Mouse (Mus musculus): ENCODE results near the gene Olfr714.

GRCm38 (mm10) chr7:107044407-107044806, 26.4 kb upstream of the Olfr714 start:
- TF ChIP-seq CTCF (IDR thresholded peaks at IDR 0.05) (no peak), EP300 (IDR thresholded peaks at IDR 0.05; ENCODE audit: insufficient read depth, low read depth, low read length) (no peak), POLR2A (IDR thresholded peaks at IDR 0.05; ENCODE audit: insufficient read depth, low read depth, low read length) (no peak)
